In the genomic region with DNA sequence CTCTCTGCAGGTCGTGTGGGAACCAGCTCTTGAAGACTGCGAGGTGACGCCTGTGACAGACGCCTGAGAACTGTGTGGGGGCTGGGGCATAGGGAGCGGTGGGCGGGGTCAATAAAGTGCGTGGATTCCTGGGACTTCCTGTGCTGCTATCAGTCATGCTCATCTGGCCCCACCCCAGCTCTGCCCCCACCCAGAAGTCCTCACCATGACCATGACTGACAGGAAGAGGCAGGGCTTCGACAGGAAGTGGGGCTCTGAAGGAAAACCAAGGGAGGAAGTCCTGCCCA, we compare ENCODE assay signal across 12 mouse cellular contexts. TPM values are rescaled to one million over a fixed set of nuclear protein-coding genes. Genes with fewer than 3 reads are reported as not detected.
A peak's percentile ranks its signal among the peaks of the same experiment; 100 is the strongest.
DNase-seq lines count a peak whose midpoint lies in the region; ATAC-seq and TF ChIP-seq lines count a peak whose summit lies in the region.
"Had no signal": no experiment of that assay in that cellular context is flagged by ENCODE, and none has a peak within 500 bp of the region (broad histone marks: within the 10 kb centered on the region; RNA-seq: fewer than 3 reads in every experiment).

No protein-coding gene starts in this region.

- WGBS in hindbrain, embryonic 12.5 days: 96% methylated on average over 8 of the region's 8 CpGs
- WGBS in hindbrain, embryonic 14.5 days: 92% methylated on average over 8 of the region's 8 CpGs
- WGBS in midbrain, embryonic 11.5 days: 92% methylated on average over 8 of the region's 8 CpGs
- 95% methylated on average over 8 of the region's 8 CpGs for WGBS in midbrain, postnatal 0 days
- WGBS in limb, embryonic 12.5 days: 92% methylated on average over 8 of the region's 8 CpGs
- WGBS in stomach, embryonic 16.5 days: 83% methylated on average over 8 of the region's 8 CpGs

- H3K36me3 ChIP-seq in hindbrain, embryonic 12.5 days: no peaks in the 10 kb centered on the region
- no peaks in the 10 kb centered on the region for H3K36me3 ChIP-seq in hindbrain, embryonic 14.5 days (replicated peaks; ENCODE audit: control insufficient read depth, insufficient read depth)
- no peaks in the 10 kb centered on the region for H3K36me3 ChIP-seq in midbrain, embryonic 11.5 days (ENCODE audit: control insufficient read depth, insufficient read depth, low read length)
- no peaks in the 10 kb centered on the region for H3K36me3 ChIP-seq in midbrain, postnatal 0 days (ENCODE audit: insufficient read depth, low read length)
- H3K36me3 ChIP-seq in limb, embryonic 12.5 days: peaks cover 13% of the 10 kb centered on the region; the same call in 1 of the 2 replicates
- no peaks in the 10 kb centered on the region for H3K36me3 ChIP-seq in stomach, embryonic 16.5 days (ENCODE audit: control insufficient read depth, insufficient read depth, low read length)

- TF ChIP-seq CTCF in midbrain, postnatal 0 days (IDR thresholded peaks at IDR 0.05): no peak

- no peak overlapping the region for H3K9ac ChIP-seq in hindbrain, embryonic 12.5 days
- no peak overlapping the region for H3K9ac ChIP-seq in hindbrain, embryonic 14.5 days
- no peak overlapping the region for H3K9ac ChIP-seq in midbrain, embryonic 11.5 days (ENCODE audit: low read length)
- H3K9ac ChIP-seq in midbrain, postnatal 0 days (replicated peaks; ENCODE audit: low read length, poor library complexity, severe bottlenecking): no peak overlapping the region
- no peak overlapping the region for H3K9ac ChIP-seq in limb, embryonic 12.5 days (replicated peaks)
- H3K9ac ChIP-seq in stomach, embryonic 16.5 days (ENCODE audit: low read length): no peak overlapping the region
- H3K9ac ChIP-seq: forebrain, postnatal 0 days had no signal

- no peaks in the 10 kb centered on the region for H3K4me1 ChIP-seq in hindbrain, embryonic 12.5 days
- no peaks in the 10 kb centered on the region for H3K4me1 ChIP-seq in hindbrain, embryonic 14.5 days (replicated peaks; ENCODE audit: control insufficient read depth, insufficient read depth, low read length)
- no peaks in the 10 kb centered on the region for H3K4me1 ChIP-seq in midbrain, embryonic 11.5 days (ENCODE audit: control insufficient read depth, insufficient read depth, low read length)
- H3K4me1 ChIP-seq in midbrain, postnatal 0 days (ENCODE audit: insufficient read depth, low read length): no peaks in the 10 kb centered on the region
- H3K4me1 ChIP-seq in limb, embryonic 12.5 days (replicated peaks): no peaks in the 10 kb centered on the region
- no peaks in the 10 kb centered on the region for H3K4me1 ChIP-seq in stomach, embryonic 16.5 days (ENCODE audit: control insufficient read depth, insufficient read depth, low read length)

- peaks cover 22% of the 10 kb centered on the region for H3K9me3 ChIP-seq in hindbrain, embryonic 12.5 days (replicated peaks)
- peaks cover 31% of the 10 kb centered on the region for H3K9me3 ChIP-seq in hindbrain, embryonic 14.5 days (ENCODE audit: control insufficient read depth, low read length)
- H3K9me3 ChIP-seq in midbrain, embryonic 11.5 days (ENCODE audit: control insufficient read depth, low read length): peaks cover 36% of the 10 kb centered on the region; the same call in 1 of the 2 replicates
- peaks cover 11% of the 10 kb centered on the region; the same call in 1 of the 2 replicates for H3K9me3 ChIP-seq in midbrain, postnatal 0 days (ENCODE audit: low read length)
- H3K9me3 ChIP-seq in limb, embryonic 12.5 days: peaks cover 50% of the 10 kb centered on the region
- peaks cover 31% of the 10 kb centered on the region for H3K9me3 ChIP-seq in stomach, embryonic 16.5 days (replicated peaks; ENCODE audit: control insufficient read depth, low read length)

- H3K27ac ChIP-seq in hindbrain, embryonic 12.5 days: 0 out of 2 replicates have a peak overlapping the region, but pooled peaks have one; percentile 49
- no peak overlapping the region for H3K27ac ChIP-seq in hindbrain, embryonic 14.5 days
- no peak overlapping the region for H3K27ac ChIP-seq in midbrain, embryonic 11.5 days (ENCODE audit: low read depth, low read length)
- H3K27ac ChIP-seq in midbrain, postnatal 0 days (ENCODE audit: low read depth, low read length): no peak overlapping the region
- H3K27ac ChIP-seq in limb, embryonic 12.5 days: no peak overlapping the region
- H3K27ac ChIP-seq in stomach, embryonic 16.5 days (ENCODE audit: low read length): no peak overlapping the region

- no peak overlapping the region for H3K4me3 ChIP-seq in hindbrain, embryonic 12.5 days
- H3K4me3 ChIP-seq in hindbrain, embryonic 14.5 days (replicated peaks; ENCODE audit: low read length): no peak overlapping the region
- H3K4me3 ChIP-seq in midbrain, embryonic 11.5 days (ENCODE audit: low read depth, low read length): no peak overlapping the region
- H3K4me3 ChIP-seq in midbrain, postnatal 0 days (ENCODE audit: low read depth, low read length): no peak overlapping the region
- no peak overlapping the region for H3K4me3 ChIP-seq in limb, embryonic 12.5 days (replicated peaks)
- H3K4me3 ChIP-seq in stomach, embryonic 16.5 days (replicated peaks; ENCODE audit: low read length): no peak overlapping the region

- H3K4me2 ChIP-seq in hindbrain, embryonic 12.5 days (replicated peaks): no peak overlapping the region
- no peak overlapping the region for H3K4me2 ChIP-seq in hindbrain, embryonic 14.5 days (replicated peaks)
- no peak overlapping the region for H3K4me2 ChIP-seq in midbrain, embryonic 11.5 days
- H3K4me2 ChIP-seq in midbrain, postnatal 0 days (ENCODE audit: low read depth, low read length, poor library complexity, severe bottlenecking): no peak overlapping the region
- no peak overlapping the region for H3K4me2 ChIP-seq in limb, embryonic 12.5 days
- no peak overlapping the region for H3K4me2 ChIP-seq in stomach, embryonic 16.5 days (ENCODE audit: low read depth, low read length)

- DNase-seq in hindbrain, embryonic 14.5 days (ENCODE audit: low spot score): no peak
- DNase-seq in midbrain, embryonic 11.5 days (ENCODE audit: low spot score, missing footprints): no peak
- no peak for DNase-seq in midbrain, postnatal 0 days (ENCODE audit: low spot score)
- no peak for DNase-seq in layer of hippocampus, adult 18-20 months (ENCODE audit: low spot score in 2 of 2)
- DNase-seq: forebrain, postnatal 0 days; kidney, adult 9 months; lung, postnatal 10 days had no signal

- H3K27me3 ChIP-seq in hindbrain, embryonic 12.5 days: no peaks in the 10 kb centered on the region
- H3K27me3 ChIP-seq in hindbrain, embryonic 14.5 days (ENCODE audit: control insufficient read depth, insufficient read depth, low read length): no peaks in the 10 kb centered on the region
- H3K27me3 ChIP-seq in midbrain, embryonic 11.5 days (ENCODE audit: control insufficient read depth, insufficient read depth, low read length): no peaks in the 10 kb centered on the region
- H3K27me3 ChIP-seq in midbrain, postnatal 0 days (ENCODE audit: insufficient read depth, low read length): no peaks in the 10 kb centered on the region
- no peaks in the 10 kb centered on the region for H3K27me3 ChIP-seq in limb, embryonic 12.5 days
- H3K27me3 ChIP-seq in stomach, embryonic 16.5 days (ENCODE audit: control insufficient read depth, insufficient read depth, low read length): no peaks in the 10 kb centered on the region

- peak; percentile 18 for ATAC-seq in hindbrain, embryonic 12.5 days (ENCODE audit: low FRiP score)
- no peak for ATAC-seq in hindbrain, embryonic 14.5 days (ENCODE audit: low FRiP score)
- ATAC-seq in midbrain, embryonic 11.5 days (ENCODE audit: low FRiP score): peak; percentile 19; the same call in 1 of the 2 replicates
- ATAC-seq in midbrain, postnatal 0 days (ENCODE audit: low FRiP score): no peak
- ATAC-seq in limb, embryonic 12.5 days (ENCODE audit: insufficient number of reproducible peaks, insufficient read depth, low FRiP score, low TSS enrichment, low read depth): 0 out of 2 replicates have a peak, but pooled peaks have one; percentile 18
- ATAC-seq in stomach, embryonic 16.5 days (ENCODE audit: insufficient read depth, low FRiP score): peak; percentile 24; the same call in 1 of the 2 replicates
- ATAC-seq: forebrain, postnatal 0 days had no signal

RNA-seq across cellular contexts. Expression of a gene that starts 9.2 kb away (rescaled TPM):
- polyA plus RNA-seq in hindbrain, embryonic 12.5 days (2016; fragmentation: Nextera tagmentation; extraction: Ambion mirVana): 2.8 and 3.7 TPM in 2 replicates
- polyA plus RNA-seq in hindbrain, embryonic 14.5 days (2014; fragmentation: Nextera tagmentation; extraction: Ambion mirVana): 2.2 and 2.7 TPM in 2 replicates
- polyA plus RNA-seq in midbrain, embryonic 11.5 days (2014; fragmentation: Nextera tagmentation; extraction: Ambion mirVana): 2.4 and 2.7 TPM in 2 replicates
- 5.9 and 11.3 TPM in 2 replicates for total RNA-seq in midbrain, postnatal 0 days (2014; rRNA removed)
- polyA plus RNA-seq in midbrain, postnatal 0 days (2015; fragmentation: Nextera tagmentation; extraction: Ambion mirVana): 3.1 and 4.0 TPM in 2 replicates
- 2.6 and 5.3 TPM in 2 replicates for polyA plus RNA-seq in limb, embryonic 12.5 days (2016; fragmentation: Nextera tagmentation; extraction: Ambion mirVana)
- 5.2 and 7.5 TPM in 2 replicates for polyA plus RNA-seq in stomach, embryonic 16.5 days (2015; fragmentation: Nextera tagmentation; extraction: Ambion mirVana)
- 1 to 10 TPM; 3.3 to 4.2 TPM for total RNA-seq in layer of hippocampus, adult 18-20 months (2021)

RNA-seq across cellular contexts. Expression of a gene that starts 32.7 kb away (rescaled TPM):
- polyA plus RNA-seq in hindbrain, embryonic 12.5 days (2016; fragmentation: Nextera tagmentation; extraction: Ambion mirVana): not detected in 2 replicates
- not detected in 2 replicates for polyA plus RNA-seq in hindbrain, embryonic 14.5 days (2014; fragmentation: Nextera tagmentation; extraction: Ambion mirVana)
- not detected in 2 replicates for polyA plus RNA-seq in midbrain, embryonic 11.5 days (2014; fragmentation: Nextera tagmentation; extraction: Ambion mirVana)
- total RNA-seq in midbrain, postnatal 0 days (2014; rRNA removed): not detected in 2 replicates
- polyA plus RNA-seq in midbrain, postnatal 0 days (2015; fragmentation: Nextera tagmentation; extraction: Ambion mirVana): 0.12 TPM in 1 of 2 replicates, not detected in the other
- polyA plus RNA-seq in limb, embryonic 12.5 days (2016; fragmentation: Nextera tagmentation; extraction: Ambion mirVana): not detected in 2 replicates
- not detected in 2 replicates for polyA plus RNA-seq in stomach, embryonic 16.5 days (2015; fragmentation: Nextera tagmentation; extraction: Ambion mirVana)
- total RNA-seq in layer of hippocampus, adult 18-20 months (2021): not detected
- total RNA-seq: forebrain, postnatal 0 days; MEL had no signal
- polyA plus RNA-seq: cortical plate, adult 2 months had no signal

RNA-seq across cellular contexts. Expression of a gene that starts 45.8 kb away (rescaled TPM):
- polyA plus RNA-seq in hindbrain, embryonic 12.5 days (2016; fragmentation: Nextera tagmentation; extraction: Ambion mirVana): not detected in 2 replicates
- polyA plus RNA-seq in hindbrain, embryonic 14.5 days (2014; fragmentation: Nextera tagmentation; extraction: Ambion mirVana): not detected in 2 replicates
- polyA plus RNA-seq in midbrain, embryonic 11.5 days (2014; fragmentation: Nextera tagmentation; extraction: Ambion mirVana): not detected in 2 replicates
- not detected in 2 replicates for total RNA-seq in midbrain, postnatal 0 days (2014; rRNA removed)
- not detected in 2 replicates for polyA plus RNA-seq in midbrain, postnatal 0 days (2015; fragmentation: Nextera tagmentation; extraction: Ambion mirVana)
- polyA plus RNA-seq in limb, embryonic 12.5 days (2016; fragmentation: Nextera tagmentation; extraction: Ambion mirVana): not detected in 2 replicates
- not detected in 2 replicates for polyA plus RNA-seq in stomach, embryonic 16.5 days (2015; fragmentation: Nextera tagmentation; extraction: Ambion mirVana)
- not detected for total RNA-seq in layer of hippocampus, adult 18-20 months (2021)
- total RNA-seq: forebrain, postnatal 0 days; MEL had no signal
- polyA plus RNA-seq: cortical plate, adult 2 months; forebrain, postnatal 0 days had no signal

Comparison
In these comparisons a context has a peak if more than half of its experiments do, and no peak if none do; other contexts are left out.
1. ATAC-seq: peak in hindbrain, embryonic 12.5 days (single experiment), midbrain, embryonic 11.5 days (single experiment), limb, embryonic 12.5 days (single experiment) and stomach, embryonic 16.5 days (single experiment); none in hindbrain, embryonic 14.5 days (single experiment) and midbrain, postnatal 0 days (single experiment).